Mouse (Mus musculus) cerebellum, adult (tissue): ENCODE measurements at regions not wholly inside any gene's neighbourhood (a gene's known extent, or its start where the extent isn't known, plus 50 kb on each side); places are given as distances from the start of the nearest gene placed in this dataset.

Source experiments
- ATAC-seq: cut with Nextera tagmentation; 2 replicates; pipeline ENCODE4 v1.9.2; 2017; ENCODE audit warnings: mild to moderate bottlenecking, moderate library complexity, mixed read lengths; ENCODE audit not compliant: insufficient number of reproducible peaks, low FRiP score, low TSS enrichment

DNA sequence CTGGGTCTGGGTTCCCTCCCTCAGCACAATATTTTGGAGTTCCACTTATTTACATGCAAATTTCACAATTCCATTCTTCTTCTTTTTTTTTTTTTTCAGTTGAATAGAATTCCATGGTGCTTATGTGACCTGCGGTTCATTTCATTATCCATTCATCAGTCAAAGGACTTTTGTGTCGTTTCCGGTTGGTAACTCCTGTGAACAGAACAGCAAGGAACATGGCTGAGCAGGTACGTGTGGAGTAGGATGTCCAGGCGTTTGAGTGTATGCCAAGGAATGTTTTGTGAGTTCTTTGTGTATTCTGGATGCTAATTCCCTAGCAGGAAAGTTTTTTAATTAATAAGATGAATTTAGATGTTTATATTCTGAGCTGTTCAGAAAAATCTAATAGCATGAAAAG, 50.0 kb upstream of the Atp1b1 start:
- no peak for ATAC-seq
